Mouse (Mus musculus): ENCODE data around the gene Plrg1. TPM values are rescaled to one million over a fixed set of nuclear protein-coding genes. Genes with fewer than 3 reads are reported as not detected.

The Plrg1 gene
- polyA plus RNA-seq, 1 experiment: 59.9 TPM

GRCm38 (mm10) chr3:83080567-83081055 lies 25.3 kb downstream of the Plrg1 start:
- Histone ChIP-seq H3K79me2 (ENCODE audit: control insufficient read depth, insufficient read depth) (no peaks in the 10 kb centered on the region), H3ac (ENCODE audit: control insufficient read depth, insufficient read length) (no peak overlapping the region), H3K4me3 (no peak overlapping the region), H3K27me3 (ENCODE audit: control insufficient read depth, insufficient read depth, insufficient read length) (peaks cover 3% of the 10 kb centered on the region), H3K4me2 (ENCODE audit: low read depth) (peak overlapping the region; percentile 71), H3K36me3 (ENCODE audit: control insufficient read depth, insufficient read depth) (no peaks in the 10 kb centered on the region)
- TF ChIP-seq MAX (IDR thresholded peaks at IDR 0.05; ENCODE audit: low read depth) (no peak), MYOD1 (IDR thresholded peaks at IDR 0.05; ENCODE audit: control insufficient read depth in 1 of 3, insufficient read length in 2 of 3, low read depth in 2 of 3) (no peak), POLR2A (IDR thresholded peaks at IDR 0.05; ENCODE audit: insufficient read length, low read depth) (no peak), POLR2AphosphoS2 (IDR thresholded peaks at IDR 0.05; ENCODE audit: insufficient read length, low read depth) (no peak), SRF (IDR thresholded peaks at IDR 0.05; ENCODE audit: control insufficient read depth, insufficient read length, low read depth) (no peak), USF1 (IDR thresholded peaks at IDR 0.05; ENCODE audit: low read depth) (no peak), E2F4 (IDR thresholded peaks at IDR 0.05; ENCODE audit: insufficient read depth) (no peak), CEBPB (IDR thresholded peaks at IDR 0.05; ENCODE audit: insufficient read depth, poor library complexity, severe bottlenecking) (no peak), TCF3 (IDR thresholded peaks at IDR 0.05; ENCODE audit: insufficient read length, low read depth) (no peak), TCF12 (IDR thresholded peaks at IDR 0.05; ENCODE audit: insufficient read depth, poor library complexity, severe bottlenecking) (no peak)

GRCm38 (mm10) chr3:83097586-83097985 lies 42.3 kb downstream of the Plrg1 start:
- Histone ChIP-seq H3ac (ENCODE audit: control insufficient read depth, insufficient read length) (no peak overlapping the region), H3K36me3 (ENCODE audit: control insufficient read depth, insufficient read depth) (no peaks in the 10 kb centered on the region), H3K27me3 (ENCODE audit: control insufficient read depth, insufficient read depth, insufficient read length) (peaks cover 29% of the 10 kb centered on the region), H3K79me2 (ENCODE audit: control insufficient read depth, insufficient read depth) (no peaks in the 10 kb centered on the region), H3K4me3 (no peak overlapping the region), H3K4me2 (ENCODE audit: low read depth) (no peak overlapping the region)
- TF ChIP-seq MYOG (IDR thresholded peaks at IDR 0.05; ENCODE audit: control insufficient read depth in 1 of 3, insufficient read depth in 1 of 3, insufficient read length in 2 of 3, low read depth in 2 of 3) (no peak), CEBPB (IDR thresholded peaks at IDR 0.05; ENCODE audit: insufficient read depth, poor library complexity, severe bottlenecking) (no peak), MAX (IDR thresholded peaks at IDR 0.05; ENCODE audit: low read depth) (no peak), SRF (IDR thresholded peaks at IDR 0.05; ENCODE audit: control insufficient read depth, insufficient read length, low read depth) (no peak), E2F4 (IDR thresholded peaks at IDR 0.05; ENCODE audit: insufficient read depth) (no peak), POLR2A (IDR thresholded peaks at IDR 0.05; ENCODE audit: insufficient read length, low read depth) (no peak), TCF3 (IDR thresholded peaks at IDR 0.05; ENCODE audit: insufficient read length, low read depth) (no peak), REST (IDR thresholded peaks at IDR 0.05; ENCODE audit: insufficient read depth, insufficient read length) (no peak), POLR2AphosphoS2 (IDR thresholded peaks at IDR 0.05; ENCODE audit: insufficient read length, low read depth) (no peak), MYOD1 (IDR thresholded peaks at IDR 0.05; ENCODE audit: control insufficient read depth in 1 of 3, insufficient read length in 2 of 3, low read depth in 2 of 3) (no peak), TCF12 (IDR thresholded peaks at IDR 0.05; ENCODE audit: insufficient read depth, poor library complexity, severe bottlenecking) (no peak), USF1 (IDR thresholded peaks at IDR 0.05; ENCODE audit: low read depth) (no peak)

GRCm38 (mm10) chr3:83098546-83099034 lies 43.3 kb downstream of the Plrg1 start:
- Histone ChIP-seq H3K27me3 (ENCODE audit: control insufficient read depth, insufficient read depth, insufficient read length) (peaks cover 29% of the 10 kb centered on the region), H3K79me2 (ENCODE audit: control insufficient read depth, insufficient read depth) (no peaks in the 10 kb centered on the region), H3K36me3 (ENCODE audit: control insufficient read depth, insufficient read depth) (no peaks in the 10 kb centered on the region), H3ac (ENCODE audit: control insufficient read depth, insufficient read length) (no peak overlapping the region), H3K4me3 (no peak overlapping the region), H3K4me2 (ENCODE audit: low read depth) (no peak overlapping the region)
- no peak for TF ChIP-seq USF1 (IDR thresholded peaks at IDR 0.05; ENCODE audit: low read depth)
- no peak for TF ChIP-seq CEBPB (IDR thresholded peaks at IDR 0.05; ENCODE audit: insufficient read depth, poor library complexity, severe bottlenecking)

DNA sequence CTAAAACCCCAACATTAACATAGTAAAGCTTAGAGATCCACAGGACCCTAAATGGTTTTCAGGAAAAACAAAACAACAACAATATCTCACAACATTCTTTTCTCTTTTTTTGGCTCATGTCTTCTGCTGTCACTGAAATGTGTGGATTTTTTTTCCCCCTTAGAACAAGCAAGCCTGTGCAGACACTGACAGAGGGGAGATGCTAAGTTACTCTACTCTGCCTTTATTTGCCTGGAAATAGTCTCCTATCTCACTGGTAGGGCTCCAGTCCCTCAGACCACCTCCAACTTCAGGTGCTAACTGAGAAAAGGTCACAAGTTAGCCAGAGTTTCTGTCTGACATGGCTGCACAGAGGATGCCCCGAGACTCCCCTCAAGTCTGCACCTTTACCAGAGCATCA lies 43.8 kb downstream of the Plrg1 start:
- H3K4me3 ChIP-seq: no peak overlapping the region
- peaks cover 29% of the 10 kb centered on the region for H3K27me3 ChIP-seq (ENCODE audit: control insufficient read depth, insufficient read depth, insufficient read length)
- H3K36me3 ChIP-seq (ENCODE audit: control insufficient read depth, insufficient read depth): no peaks in the 10 kb centered on the region
- H3ac ChIP-seq (ENCODE audit: control insufficient read depth, insufficient read length): no peak overlapping the region
- no peak overlapping the region for H3K4me2 ChIP-seq (ENCODE audit: low read depth)
- no peak for TF ChIP-seq MYOG (IDR thresholded peaks at IDR 0.05; ENCODE audit: control insufficient read depth in 1 of 3, insufficient read depth in 1 of 3, insufficient read length in 2 of 3, low read depth in 2 of 3)
- no peak for TF ChIP-seq TCF12 (IDR thresholded peaks at IDR 0.05; ENCODE audit: insufficient read depth, poor library complexity, severe bottlenecking)
- no peak for TF ChIP-seq MYOD1 (IDR thresholded peaks at IDR 0.05; ENCODE audit: control insufficient read depth in 1 of 3, insufficient read length in 2 of 3, low read depth in 2 of 3)
- no peak for TF ChIP-seq SRF (IDR thresholded peaks at IDR 0.05; ENCODE audit: control insufficient read depth, insufficient read length, low read depth)
- TF ChIP-seq CEBPB (IDR thresholded peaks at IDR 0.05; ENCODE audit: insufficient read depth, poor library complexity, severe bottlenecking): no peak
- no peak for TF ChIP-seq MAX (IDR thresholded peaks at IDR 0.05; ENCODE audit: low read depth)
- TF ChIP-seq POLR2A (IDR thresholded peaks at IDR 0.05; ENCODE audit: insufficient read length, low read depth): no peak
- TF ChIP-seq POLR2AphosphoS2 (IDR thresholded peaks at IDR 0.05; ENCODE audit: insufficient read length, low read depth): no peak
- no peak for TF ChIP-seq REST (IDR thresholded peaks at IDR 0.05; ENCODE audit: insufficient read depth, insufficient read length)
- no peak for TF ChIP-seq TCF3 (IDR thresholded peaks at IDR 0.05; ENCODE audit: insufficient read length, low read depth)
- no peak for TF ChIP-seq E2F4 (IDR thresholded peaks at IDR 0.05; ENCODE audit: insufficient read depth)
- no peak for TF ChIP-seq USF1 (IDR thresholded peaks at IDR 0.05; ENCODE audit: low read depth)
- no peaks in the 10 kb centered on the region for H3K79me2 ChIP-seq (ENCODE audit: control insufficient read depth, insufficient read depth)

DNA sequence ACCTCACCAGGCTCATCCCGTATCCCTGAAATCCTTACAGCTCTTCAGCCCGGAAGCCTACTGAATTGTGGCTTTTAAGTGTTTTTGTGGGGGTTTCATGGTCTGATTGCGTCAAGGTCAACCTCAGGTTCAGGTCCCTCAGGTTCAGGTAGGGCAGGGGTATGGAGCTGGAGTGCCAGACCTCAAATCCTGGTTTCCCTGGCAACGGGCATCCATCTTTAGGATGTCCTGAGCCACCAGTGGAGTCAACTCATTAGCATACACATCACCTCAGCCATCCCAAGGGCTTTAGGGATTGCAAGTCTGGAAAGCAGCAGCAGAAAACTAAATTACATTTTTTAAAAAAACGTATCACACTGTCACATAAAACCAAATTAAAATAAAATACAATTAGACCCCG lies 44.3 kb downstream of the Plrg1 start:
- H3K27me3 ChIP-seq (ENCODE audit: control insufficient read depth, insufficient read depth, insufficient read length): peaks cover 29% of the 10 kb centered on the region
- TF ChIP-seq TCF12 (IDR thresholded peaks at IDR 0.05; ENCODE audit: insufficient read depth, poor library complexity, severe bottlenecking): no peak
- no peak for TF ChIP-seq MYOG (IDR thresholded peaks at IDR 0.05; ENCODE audit: control insufficient read depth in 1 of 3, insufficient read depth in 1 of 3, insufficient read length in 2 of 3, low read depth in 2 of 3)
- TF ChIP-seq POLR2AphosphoS2 (IDR thresholded peaks at IDR 0.05; ENCODE audit: insufficient read length, low read depth): no peak
- no peak for TF ChIP-seq REST (IDR thresholded peaks at IDR 0.05; ENCODE audit: insufficient read depth, insufficient read length)
- TF ChIP-seq TCF3 (IDR thresholded peaks at IDR 0.05; ENCODE audit: insufficient read length, low read depth): no peak
- no peak for TF ChIP-seq MAX (IDR thresholded peaks at IDR 0.05; ENCODE audit: low read depth)
- TF ChIP-seq USF1 (IDR thresholded peaks at IDR 0.05; ENCODE audit: low read depth): no peak
- TF ChIP-seq POLR2A (IDR thresholded peaks at IDR 0.05; ENCODE audit: insufficient read length, low read depth): no peak
- TF ChIP-seq E2F4 (IDR thresholded peaks at IDR 0.05; ENCODE audit: insufficient read depth): no peak
- no peak for TF ChIP-seq CEBPB (IDR thresholded peaks at IDR 0.05; ENCODE audit: insufficient read depth, poor library complexity, severe bottlenecking)
- TF ChIP-seq SRF (IDR thresholded peaks at IDR 0.05; ENCODE audit: control insufficient read depth, insufficient read length, low read depth): no peak
- TF ChIP-seq MYOD1 (IDR thresholded peaks at IDR 0.05; ENCODE audit: control insufficient read depth in 1 of 3, insufficient read length in 2 of 3, low read depth in 2 of 3): no peak
- H3K4me2 ChIP-seq (ENCODE audit: low read depth): no peak overlapping the region
- no peaks in the 10 kb centered on the region for H3K36me3 ChIP-seq (ENCODE audit: control insufficient read depth, insufficient read depth)
- H3K79me2 ChIP-seq (ENCODE audit: control insufficient read depth, insufficient read depth): no peaks in the 10 kb centered on the region
- H3ac ChIP-seq (ENCODE audit: control insufficient read depth, insufficient read length): no peak overlapping the region
- H3K4me3 ChIP-seq: no peak overlapping the region
